Mouse (Mus musculus) cerebellum, adult 2 months (tissue): ENCODE results near the gene Cdcp1. TPM values are rescaled to one million over a fixed set of nuclear protein-coding genes. Genes with fewer than 3 reads are reported as not detected.

Experiments used
- DNase-seq, 2 experiments: peaks; one replicate each; pipeline ENCODE4 v3.0.0; 2021
- H3K27ac ChIP-seq: fragments of 200-500 bp; 2 replicates; pipeline ENCODE4 v1.5.1; 2012; ENCODE audit warnings: low read length, control low read depth, inconsistent platforms; ENCODE audit not compliant: insufficient read depth
- H3K27me3 ChIP-seq: fragments of 200-500 bp; 2 replicates; pipeline ENCODE4 v1.6.1; 2012; ENCODE audit warnings: inconsistent platforms, mild to moderate bottlenecking, low read length, moderate library complexity; ENCODE audit not compliant: control insufficient read depth, insufficient read depth
- H3K4me1 ChIP-seq: fragments of 200-500 bp; 2 replicates; pipeline ENCODE4 v1.6.1; 2011; ENCODE audit warnings: low read length; ENCODE audit not compliant: control insufficient read depth, insufficient read depth
- H3K4me3 ChIP-seq: fragments of 200-500 bp; replicated peaks from 2 replicates; pipeline ENCODE3; 2011; ENCODE audit warnings: mild to moderate bottlenecking, low read depth, low read length, control low read depth; ENCODE audit not compliant: insufficient read depth
- CTCF ChIP-seq: fragments of 200-500 bp; IDR thresholded peaks from 2 replicates; pipeline ENCODE4 v1.5.1; 2011; ENCODE audit warnings: low read depth, mild to moderate bottlenecking, control low read depth, low read length, moderate library complexity, borderline replicate concordance; ENCODE audit not compliant: insufficient read depth
- POLR2A ChIP-seq: fragments of 200-500 bp; IDR thresholded peaks from 2 replicates; pipeline ENCODE4 v1.6.1; 2011; ENCODE audit warnings: low read length, control low read depth, borderline replicate concordance; ENCODE audit not compliant: insufficient read depth
- WGBS: fragments of 180-500 bp; shearing (Covaris S2); methylation state at CpG from one replicate; pipeline ENCODE4 v1.1.7; 2018; 5-methylcytosine and 5-hydroxymethylcytosine counted together
- polyA plus RNA-seq: library from polyadenylated mRNA; depleted of rRNA; stranded (reverse); fragments of >200 nt; gene quantifications from 2 replicates; pipeline ENCODE4 v1.2.3, GENCODE M21; 2012

The Cdcp1 gene
- polyA plus RNA-seq, 1 experiment, result 0.05 TPM

DNA sequence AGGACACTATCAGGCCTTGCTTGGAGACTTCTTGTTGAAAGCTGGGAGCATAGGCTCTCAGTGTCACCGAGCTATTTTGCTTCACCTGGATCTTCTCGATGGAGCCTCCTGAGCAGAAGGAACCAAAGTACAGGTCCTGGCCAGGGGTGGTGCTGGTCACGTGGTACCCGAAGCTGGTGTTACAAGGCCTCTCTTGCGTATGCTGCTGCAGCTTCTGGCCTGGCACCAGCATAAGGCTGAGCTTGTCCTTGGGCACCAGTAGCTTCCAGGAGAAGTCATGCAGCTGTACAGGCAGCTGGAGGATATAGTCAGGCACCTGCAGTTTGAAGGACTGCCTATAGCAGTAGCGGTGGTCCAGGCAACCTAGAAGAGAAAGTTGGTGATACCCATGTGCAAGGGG is 35.8 kb downstream of the Cdcp1 start:
- 86% methylated on average over 6 of the region's 6 CpGs for WGBS
- Histone ChIP-seq H3K27ac (no peak overlapping the region), H3K4me1 (no peaks in the 10 kb centered on the region), H3K4me3 (no peak overlapping the region), H3K27me3 (no peaks in the 10 kb centered on the region)
- TF ChIP-seq CTCF (no peak), POLR2A (no peak)
- no peak for DNase-seq

DNA sequence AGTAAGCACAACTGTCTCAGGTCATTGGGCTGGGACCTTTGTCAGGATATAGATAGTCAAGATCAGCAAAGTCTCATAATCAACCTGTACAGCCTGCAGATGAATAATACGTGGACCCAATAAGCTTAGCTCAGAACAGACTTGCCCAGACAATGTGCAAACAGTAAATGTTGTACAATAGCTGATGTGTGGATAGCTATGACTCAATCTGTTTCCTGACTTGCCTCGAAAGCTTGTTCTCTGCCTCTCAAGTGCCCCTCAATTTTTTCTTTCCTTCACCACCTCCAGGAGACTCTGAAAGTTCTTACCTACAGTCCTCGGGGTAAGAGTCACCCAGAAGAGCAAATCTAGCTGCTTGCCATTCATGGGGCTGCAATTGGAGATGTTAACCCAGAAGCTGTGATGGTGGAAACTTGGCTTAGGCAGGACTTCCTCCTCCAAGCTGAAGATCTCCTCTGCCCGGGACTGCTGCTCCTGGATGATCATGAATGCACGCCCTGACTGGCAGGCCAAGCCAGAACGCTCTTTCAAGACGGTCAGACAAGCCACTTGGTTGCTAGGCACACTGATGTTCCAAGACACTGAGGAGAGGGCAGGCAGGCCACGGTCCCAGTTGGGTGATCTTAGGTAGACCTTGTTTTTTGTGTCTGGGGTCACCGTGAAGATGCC is 38.3 kb downstream of the Cdcp1 start:
- Histone ChIP-seq H3K4me3 (no peak overlapping the region), H3K27ac (no peak overlapping the region), H3K4me1 (no peaks in the 10 kb centered on the region), H3K27me3 (no peaks in the 10 kb centered on the region)
- TF ChIP-seq CTCF (no peak), POLR2A (no peak)
- 69% methylated on average over 9 of the region's 9 CpGs for WGBS
- no peak for DNase-seq

DNA sequence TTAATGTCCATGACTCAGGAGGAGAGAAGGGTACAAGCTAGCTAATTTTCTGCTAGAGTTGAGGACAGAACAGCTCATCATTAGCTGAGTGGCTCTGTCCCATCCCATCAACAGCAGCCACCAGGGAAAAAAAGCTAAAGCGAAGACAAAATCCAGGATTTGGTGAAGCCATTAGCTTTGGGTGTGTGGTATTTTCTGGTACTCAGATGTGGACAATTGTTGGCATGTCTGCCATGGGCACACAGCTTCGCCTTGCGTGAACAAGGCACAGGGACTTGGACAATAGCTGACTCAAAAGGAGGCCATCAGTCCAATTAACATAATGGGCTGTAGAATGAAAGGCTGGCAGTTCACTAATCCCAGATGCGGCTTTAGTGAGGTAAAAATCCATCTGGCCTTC is 41.5 kb downstream of the Cdcp1 start:
- WGBS, result 47% methylated on average over 4 of the region's 4 CpGs

DNA sequence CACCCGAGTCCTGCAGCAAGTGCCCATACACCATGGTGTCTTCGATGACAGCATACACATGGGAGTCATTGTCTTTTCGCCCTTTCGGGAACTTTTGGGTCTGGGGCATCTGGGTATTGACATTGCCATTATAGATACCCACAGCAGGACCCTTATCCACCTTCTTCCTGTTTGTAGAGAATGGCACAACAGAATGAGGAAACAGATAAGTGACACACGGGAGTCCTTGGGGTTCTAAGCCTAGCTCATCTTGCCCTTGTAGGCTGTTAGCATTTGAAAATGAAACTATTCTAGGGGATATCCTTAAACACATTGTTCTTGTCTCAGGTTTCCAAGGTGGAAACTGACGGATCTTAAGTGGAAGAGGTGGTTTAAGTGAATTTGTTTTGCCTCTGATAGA is 42.1 kb downstream of the Cdcp1 start:
- 87% methylated on average over 6 of the region's 6 CpGs for WGBS

More for the DNA sequence above, 41.5 kb downstream of the Cdcp1 start:
- H3K27me3 ChIP-seq, result no peaks in the 10 kb centered on the region
- H3K27ac ChIP-seq, result no peak overlapping the region
- no peaks in the 10 kb centered on the region for H3K4me1 ChIP-seq
- DNase-seq, result no peak
- TF ChIP-seq POLR2A (no peak), CTCF (no peak)
- H3K4me3 ChIP-seq, result no peak overlapping the region

DNA sequence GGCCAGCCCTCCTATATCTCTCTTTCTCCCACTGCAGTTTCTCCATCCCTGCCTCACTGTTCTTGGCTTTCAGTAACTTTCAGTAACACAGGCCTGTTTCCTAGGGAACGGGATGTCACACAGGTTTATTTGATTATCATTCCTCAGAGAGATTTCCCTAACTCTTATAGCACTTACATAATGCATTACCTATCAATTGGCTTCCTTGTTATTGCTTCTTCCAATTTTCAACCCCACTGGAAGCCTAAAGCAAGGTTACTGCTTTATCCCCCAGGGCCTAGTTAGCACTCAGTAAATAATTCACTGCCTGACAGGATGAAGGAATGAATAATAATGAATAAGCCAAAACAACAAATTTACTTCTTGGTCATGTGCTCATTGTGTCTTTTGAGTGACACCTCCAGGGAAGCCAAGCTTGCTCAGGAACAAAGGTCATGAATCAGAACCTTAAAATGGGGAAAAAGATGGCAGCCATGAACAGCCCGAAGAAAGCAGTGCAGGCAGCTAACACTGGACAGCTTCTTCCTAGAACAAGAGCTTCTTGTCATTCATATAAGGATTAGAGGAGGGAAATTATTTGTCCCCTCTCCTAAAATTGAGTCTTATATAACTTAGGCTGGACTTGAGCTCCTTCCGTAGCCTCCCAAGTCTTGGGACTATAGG is 49.9 kb downstream of the Cdcp1 start:
- Histone ChIP-seq H3K4me1 (no peaks in the 10 kb centered on the region), H3K27me3 (no peaks in the 10 kb centered on the region), H3K27ac (no peak overlapping the region), H3K4me3 (no peak overlapping the region)
- 87% methylated on average over 3 of the region's 3 CpGs for WGBS
- no peak for DNase-seq
- TF ChIP-seq CTCF (no peak), POLR2A (no peak)

More for the DNA sequence above, 42.1 kb downstream of the Cdcp1 start:
- no peak for DNase-seq
- no peak for TF ChIP-seq CTCF
- no peak for TF ChIP-seq POLR2A
- Histone ChIP-seq H3K27ac (no peak overlapping the region), H3K4me1 (no peaks in the 10 kb centered on the region), H3K27me3 (no peaks in the 10 kb centered on the region), H3K4me3 (no peak overlapping the region)

DNA sequence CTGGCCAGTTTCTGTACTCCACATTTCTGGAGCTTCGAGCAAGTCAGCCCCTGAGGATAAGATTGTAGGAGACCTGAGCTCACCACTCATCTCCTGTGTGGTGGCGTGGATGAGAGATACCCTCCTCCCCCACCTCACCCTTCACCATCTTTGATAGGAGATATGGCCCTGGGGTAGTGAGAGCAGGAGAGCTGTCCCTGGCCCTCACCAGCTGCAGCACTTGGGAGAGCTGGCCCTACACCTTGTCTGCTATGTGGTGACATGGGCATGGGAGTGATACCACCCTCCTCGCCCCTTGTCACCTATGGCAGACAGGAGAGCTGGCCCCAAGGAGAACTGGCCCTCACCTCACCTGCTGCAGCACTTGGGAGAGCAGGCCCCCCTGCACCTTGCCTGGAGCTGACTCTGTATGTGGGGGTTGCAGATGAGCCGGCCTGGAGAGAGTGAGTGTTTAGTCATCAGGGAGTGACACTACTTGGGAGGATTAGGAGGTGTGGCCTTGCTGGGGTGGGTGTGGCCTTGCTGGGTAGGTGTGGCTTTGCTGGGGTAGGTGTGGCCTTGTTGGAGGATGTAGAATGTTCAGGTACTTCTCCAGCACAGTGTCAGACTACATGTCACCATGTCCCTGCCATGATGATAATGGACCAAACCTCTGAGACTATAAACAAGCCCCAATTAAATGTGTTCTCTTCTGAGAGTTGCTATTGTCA is 52.7 kb downstream of the Cdcp1 start:
- no peak for TF ChIP-seq POLR2A
- no peak for TF ChIP-seq CTCF
- no peak overlapping the region for H3K27ac ChIP-seq
- no peaks in the 10 kb centered on the region for H3K4me1 ChIP-seq
- H3K4me3 ChIP-seq, result no peak overlapping the region
- WGBS, result 89% methylated on average over 4 of the region's 4 CpGs
- no peaks in the 10 kb centered on the region for H3K27me3 ChIP-seq
- DNase-seq, result no peak

DNA sequence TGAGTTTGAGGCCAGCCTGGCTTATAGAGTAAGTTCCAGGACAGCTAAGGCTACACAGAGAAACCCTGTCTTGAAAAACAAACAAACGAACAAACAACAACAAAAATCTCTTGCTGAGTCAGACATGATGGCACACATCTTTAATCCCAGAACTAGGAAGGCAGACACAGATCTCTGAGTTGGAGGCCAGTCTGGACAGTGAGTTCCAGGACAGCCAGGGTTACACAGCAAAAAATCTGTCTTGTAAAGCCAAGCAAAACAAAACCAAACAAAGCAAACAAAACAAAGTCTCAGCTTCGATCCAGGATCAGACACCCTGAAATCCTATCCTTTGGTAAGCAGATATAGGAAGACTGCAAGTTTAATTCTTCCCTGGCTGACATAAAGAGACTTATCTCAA is 54.0 kb downstream of the Cdcp1 start:
- Histone ChIP-seq H3K4me3 (no peak overlapping the region), H3K27ac (no peak overlapping the region), H3K4me1 (no peaks in the 10 kb centered on the region), H3K27me3 (no peaks in the 10 kb centered on the region)
- DNase-seq, result no peak
- TF ChIP-seq POLR2A (no peak), CTCF (no peak)
- 68% methylated on average over 2 of the region's 2 CpGs for WGBS

DNA sequence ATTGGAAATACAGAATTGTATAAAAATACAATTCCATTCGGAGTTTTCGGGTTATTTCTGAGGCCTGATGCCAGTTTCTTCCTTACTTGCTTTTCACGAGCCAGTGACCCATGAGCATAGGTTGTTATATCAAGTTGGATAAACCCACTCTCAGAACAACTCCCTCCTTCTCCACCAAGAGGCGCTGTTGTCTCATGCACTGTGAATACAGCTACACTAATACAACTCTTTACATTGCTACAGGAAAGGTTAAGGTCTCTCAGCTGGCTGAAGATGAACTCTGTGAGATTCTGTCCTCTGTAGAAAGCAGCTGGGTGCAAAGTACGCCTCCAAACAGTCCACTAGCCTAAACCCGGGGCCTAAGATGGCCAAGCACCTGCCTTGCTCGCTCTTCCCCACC is 56.5 kb downstream of the Cdcp1 start:
- H3K4me3 ChIP-seq, result no peak overlapping the region
- TF ChIP-seq POLR2A, result no peak
- TF ChIP-seq CTCF, result no peak
- no peaks in the 10 kb centered on the region for H3K4me1 ChIP-seq
- 66% methylated on average over 7 of the region's 7 CpGs for WGBS
- H3K27me3 ChIP-seq, result no peaks in the 10 kb centered on the region
- no peak overlapping the region for H3K27ac ChIP-seq
- peak in 1 of 2 experiments; percentile 27 for DNase-seq
